Mouse (Mus musculus) T-cell, adult 2 months (primary cell): Measurements from ENCODE around the gene Tmem52.
"Not testable (repeated sequence)": the region's sequence is repeated elsewhere in the genome, so short reads cannot be mapped to it uniquely, and the experiment has no call there.

ENCODE experiments used
- DNase-seq: peaks from one replicate; pipeline ENCODE4 v3.0.0; 2022; ENCODE audit warnings: low spot score

Tmem52 gene

GRCm38 (mm10) chr4:155472716-155473290, 3.9 kb downstream of the Tmem52 start:
- no peak for DNase-seq

GRCm38 (mm10) chr4:155473319-155473718, 4.4 kb downstream of the Tmem52 start:
- DNase-seq = no peak

DNA sequence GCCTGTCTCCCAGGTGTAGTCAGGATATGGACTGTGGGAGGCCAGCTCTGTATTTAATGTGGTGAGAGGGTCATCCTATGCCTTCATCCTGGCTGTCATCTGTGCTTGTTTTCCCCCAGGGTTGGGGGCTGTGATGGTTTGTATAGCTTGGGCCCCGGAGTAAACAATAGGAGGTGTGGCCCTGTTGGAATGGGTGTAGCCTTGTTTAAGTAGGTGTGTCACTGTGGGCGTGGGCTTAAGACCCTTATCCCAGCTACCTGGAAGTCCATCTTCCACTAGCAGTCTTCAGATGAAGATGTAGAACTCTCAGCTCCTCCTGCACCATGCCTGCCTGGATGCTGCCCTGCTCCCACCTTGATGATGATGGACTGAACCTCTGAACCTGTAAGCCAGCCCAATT, 4.9 kb downstream of the Tmem52 start:
- not testable (repeated sequence) for DNase-seq

- DNase-seq = peak; percentile 83
Measured at GRCm38 (mm10) chr4:155481381-155482124, 12.6 kb downstream of the Tmem52 start.

DNA sequence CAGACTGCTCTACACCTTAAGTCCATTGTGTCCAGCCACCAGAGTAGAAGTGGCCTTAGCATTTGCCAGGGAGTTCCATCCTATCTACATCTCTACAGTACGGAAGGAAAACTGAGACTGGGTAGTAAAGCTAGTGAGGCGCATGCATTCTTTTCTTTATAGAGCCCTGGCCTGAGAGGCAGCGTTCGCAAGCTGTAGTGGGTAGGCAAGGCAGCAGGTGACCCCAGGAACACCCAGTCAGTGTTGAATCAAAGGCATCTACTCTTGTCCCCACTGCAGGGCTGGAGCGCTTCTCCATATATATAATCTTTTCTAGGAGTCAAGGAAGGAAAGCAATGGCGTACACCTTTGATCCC, 13.2 kb downstream of the Tmem52 start:
- DNase-seq = no peak

- DNase-seq = no peak
Measured at GRCm38 (mm10) chr4:155482733-155483540, 14.0 kb downstream of the Tmem52 start.

DNA sequence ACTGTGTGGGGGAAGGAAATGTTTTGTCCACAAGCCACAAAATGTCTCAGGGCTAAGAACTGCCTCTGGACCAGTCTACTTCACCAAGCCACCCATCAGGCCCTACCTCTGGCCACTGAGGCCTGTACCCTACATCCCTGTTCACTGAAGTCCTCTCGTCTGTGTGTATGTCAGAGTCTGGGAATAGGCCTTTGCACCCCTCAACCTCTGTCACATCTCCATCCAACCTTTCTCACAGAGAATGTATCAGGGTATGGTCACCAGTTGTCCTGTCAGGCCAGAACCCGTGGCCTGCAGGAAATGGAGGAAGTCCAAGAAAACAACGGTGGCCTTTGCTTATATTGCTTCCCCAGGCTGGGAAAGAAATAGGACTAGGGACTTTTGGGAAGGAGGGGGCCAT, 16.6 kb downstream of the Tmem52 start:
- no peak for DNase-seq

DNA sequence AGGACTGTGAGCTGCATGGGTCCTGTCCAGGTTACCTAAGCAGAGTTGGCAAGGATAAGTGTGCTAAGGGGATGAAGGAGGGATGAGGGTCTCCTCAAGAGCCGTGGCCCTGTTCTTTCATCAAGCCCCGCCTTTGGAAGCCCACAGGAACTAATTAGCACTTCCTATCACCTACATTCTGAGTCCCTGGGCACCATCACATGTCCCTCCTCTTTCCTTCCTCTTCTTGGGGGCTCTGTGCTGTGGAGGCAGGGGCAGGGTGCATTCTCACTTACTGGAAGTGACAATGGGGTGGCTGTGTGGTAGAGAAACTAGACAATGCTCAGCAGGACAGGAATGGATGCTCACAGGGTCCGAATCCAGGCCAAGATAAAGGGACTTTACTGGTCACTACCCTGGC, 18.8 kb downstream of the Tmem52 start:
- no peak for DNase-seq

DNA sequence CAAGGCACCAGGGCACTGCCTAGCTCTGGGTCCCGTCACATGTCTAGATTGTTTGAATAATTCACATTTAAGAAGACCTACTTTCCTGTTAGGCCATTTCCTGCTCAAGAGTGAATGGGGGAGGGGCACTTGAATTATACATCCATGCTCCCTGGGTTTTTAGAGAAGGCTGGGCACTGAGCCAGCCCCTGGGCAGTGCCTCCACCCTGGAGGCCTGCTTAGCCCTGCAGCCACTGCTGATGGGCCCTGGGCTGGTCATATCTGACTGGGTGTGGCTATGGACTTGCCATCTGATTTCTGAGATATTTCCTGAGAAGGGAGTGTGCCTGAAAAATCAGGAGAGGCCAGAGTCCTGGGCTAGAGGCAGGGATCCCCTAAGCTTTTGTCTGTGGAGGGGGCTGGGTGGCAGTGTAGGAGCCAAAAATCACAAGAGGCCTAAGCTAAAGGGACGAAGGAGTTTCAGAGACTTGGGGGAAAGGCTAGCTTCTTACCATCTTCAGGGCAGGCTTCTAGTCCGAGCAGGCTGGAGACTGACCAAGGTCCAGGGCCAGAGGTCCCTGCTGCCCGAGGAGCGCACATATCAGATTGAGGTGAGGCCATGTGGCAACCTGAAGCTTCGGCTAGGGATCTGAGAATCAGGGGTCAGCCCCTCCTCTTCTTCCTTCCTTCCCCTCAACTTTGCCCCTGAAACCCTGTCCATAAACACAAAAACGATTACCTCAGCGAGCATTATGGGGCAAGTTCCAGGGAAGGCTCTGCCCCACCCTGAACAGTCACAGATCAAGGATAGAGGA, 19.5 kb downstream of the Tmem52 start:
- no peak for DNase-seq

DNA sequence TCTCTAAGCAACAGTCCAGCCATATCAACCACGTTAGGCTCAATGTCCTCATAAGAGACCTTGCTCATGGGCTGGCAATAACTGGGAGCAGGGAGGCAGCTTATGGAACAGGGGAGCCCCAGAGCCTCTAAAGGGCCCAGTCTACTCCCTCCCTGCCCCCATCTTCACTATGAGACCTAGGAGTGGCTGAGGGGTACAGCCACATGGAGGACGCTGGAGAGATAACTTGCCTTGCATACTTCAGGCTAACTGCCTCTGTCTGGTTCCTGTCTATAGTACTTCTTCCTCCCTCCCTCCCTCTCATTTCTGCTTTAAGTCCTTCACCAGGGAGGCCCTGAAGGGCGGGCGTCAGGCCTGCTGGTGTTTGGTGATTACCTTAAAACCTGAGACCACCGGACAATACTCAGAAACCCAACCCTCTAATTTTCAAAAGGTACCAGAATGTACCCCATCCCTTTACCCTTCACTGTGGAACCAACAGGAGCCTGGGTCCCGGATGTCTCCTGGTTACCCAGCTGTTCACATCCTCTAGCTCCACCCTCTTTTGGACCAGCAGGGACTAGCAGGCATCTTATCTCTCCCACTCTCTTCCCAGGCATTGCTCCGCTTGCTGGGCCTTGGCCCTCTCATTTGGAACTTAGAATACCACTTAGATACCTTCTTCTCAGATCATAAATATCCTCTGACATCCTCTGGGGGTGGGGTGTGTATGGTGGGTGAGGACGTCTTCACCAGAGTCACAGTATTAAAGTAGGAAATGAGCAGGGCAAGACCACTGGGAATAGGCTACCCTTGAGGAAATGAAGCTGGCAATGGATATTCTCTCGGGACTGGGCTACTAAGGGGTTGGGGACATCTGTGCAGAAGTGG, 20.4 kb downstream of the Tmem52 start:
- no peak for DNase-seq

DNA sequence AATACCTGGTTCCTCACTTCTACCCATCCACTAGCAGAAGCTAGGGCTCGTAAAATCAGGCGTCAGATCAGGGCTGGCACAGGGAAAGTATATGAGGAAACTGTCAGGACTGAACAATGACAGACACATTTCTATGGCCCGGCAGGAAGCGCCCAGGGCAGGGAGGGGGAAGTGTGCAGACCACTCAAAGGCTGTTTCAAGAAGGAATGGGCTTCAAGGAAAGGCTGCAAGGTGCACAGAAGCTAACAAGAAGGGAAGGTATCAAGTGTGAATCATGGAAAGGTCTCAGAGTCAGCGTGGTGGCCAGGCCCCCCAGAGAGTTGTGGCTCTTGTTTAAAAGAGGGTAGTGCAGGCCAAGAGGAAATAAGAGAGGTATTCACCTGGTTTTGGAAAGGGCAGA, 21.5 kb downstream of the Tmem52 start:
- no peak for DNase-seq

DNA sequence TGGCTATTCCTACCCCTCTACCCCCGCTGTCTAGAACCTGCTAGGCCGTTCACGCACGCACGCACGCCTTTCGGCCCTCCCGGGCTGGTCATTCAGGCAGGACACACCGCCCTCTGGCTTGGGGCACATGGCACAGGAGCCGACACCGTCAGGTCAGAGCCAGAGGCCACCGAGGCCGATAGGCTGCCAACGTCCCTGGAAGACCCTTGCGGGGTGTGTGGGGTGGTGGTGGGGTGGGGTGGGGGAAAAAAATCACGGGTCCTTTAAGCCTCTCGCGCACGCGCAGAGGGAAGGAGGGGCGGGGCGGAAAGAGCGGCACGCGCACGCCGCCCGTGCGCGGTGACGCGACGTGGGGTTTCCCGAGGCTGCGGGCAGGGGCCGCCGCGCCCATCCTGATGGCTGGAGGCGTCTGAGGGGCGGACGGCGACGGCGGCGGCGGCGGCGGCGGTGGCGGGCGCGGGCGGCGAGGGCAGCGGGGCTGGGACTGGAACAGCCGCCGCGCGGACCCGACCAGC, 22.1 kb downstream of the Tmem52 start, which contains the start of gene Gnb1:
Gene Gnb1, plus strand, starts transcription at position 372 of the 515 bp plus-strand sequence.
- peak; percentile 90 for DNase-seq

GRCm38 (mm10) chr4:155491529-155492130, 22.7 kb downstream of the Tmem52 start:
- DNase-seq = peak; percentile 12

DNA sequence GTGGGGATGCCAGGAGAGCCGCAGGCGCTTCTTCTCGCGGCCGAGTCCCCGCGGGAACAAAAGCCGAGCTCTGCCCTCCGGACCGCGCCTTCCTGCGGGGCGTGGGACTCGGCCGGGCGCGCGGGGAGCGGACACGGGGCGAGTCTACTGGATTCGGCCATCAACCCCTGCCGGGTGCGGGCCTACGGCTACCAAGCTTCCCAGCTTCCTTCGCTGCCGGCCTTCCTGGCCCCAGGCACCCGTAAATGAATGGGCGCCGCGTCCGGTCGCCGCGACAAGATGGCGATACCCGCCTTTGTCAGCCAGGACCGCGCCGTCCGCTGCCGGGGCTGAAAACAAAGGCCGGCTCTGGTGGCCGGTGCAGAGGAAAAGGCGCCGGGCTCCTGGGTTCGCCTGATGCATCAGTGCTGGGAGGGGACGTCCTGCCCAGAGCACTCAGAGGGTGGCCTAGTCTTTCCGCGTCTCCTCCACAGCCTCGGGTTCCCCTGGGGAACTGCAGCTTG, 23.3 kb downstream of the Tmem52 start:
- DNase-seq = peak; percentile 31

DNA sequence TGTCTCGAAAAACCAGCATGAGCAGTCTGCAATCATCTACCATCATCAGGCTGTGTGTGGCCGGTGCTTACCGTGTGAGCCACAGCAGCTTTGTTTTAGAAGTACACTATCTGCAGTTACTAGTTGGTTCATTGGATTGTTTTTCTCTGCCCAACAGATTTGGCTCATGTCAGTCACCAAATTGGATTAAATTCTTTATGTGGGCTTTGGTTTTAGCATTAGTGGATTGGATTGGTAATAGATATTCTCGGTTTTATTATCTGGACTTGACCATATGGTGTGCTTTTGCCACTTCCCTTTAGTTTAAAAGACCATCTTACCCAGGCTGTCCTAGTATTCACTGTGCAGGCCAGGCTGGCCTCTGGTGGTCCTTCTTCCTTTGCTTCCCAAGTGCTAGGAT, 26.0 kb downstream of the Tmem52 start:
- DNase-seq = no peak

- no peak for DNase-seq
Measured at GRCm38 (mm10) chr4:155497963-155498362, 29.0 kb downstream of the Tmem52 start.

DNA sequence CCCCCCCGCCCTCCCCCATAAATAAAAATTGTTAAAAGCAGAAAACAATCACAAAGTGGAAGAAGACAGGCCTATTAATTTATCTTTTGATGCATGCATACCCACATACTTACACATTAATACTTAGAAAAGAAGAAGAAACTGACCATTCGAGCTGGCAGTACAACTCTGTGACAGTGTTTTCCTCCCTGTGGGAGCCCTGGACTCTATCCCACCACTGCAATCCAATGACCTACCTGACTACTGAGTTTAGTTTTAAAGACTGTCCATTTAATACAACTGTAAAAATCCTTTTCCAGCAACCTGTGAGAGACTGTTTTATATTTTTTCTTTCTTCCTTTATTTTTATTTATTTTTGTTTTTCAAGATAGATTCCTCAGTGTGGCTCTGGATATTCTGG, 32.2 kb downstream of the Tmem52 start:
- no peak for DNase-seq

- DNase-seq = no peak
Measured at GRCm38 (mm10) chr4:155505067-155505466, 36.2 kb downstream of the Tmem52 start.

- no peak for DNase-seq
Measured at GRCm38 (mm10) chr4:155505671-155506295, 36.9 kb downstream of the Tmem52 start.

DNA sequence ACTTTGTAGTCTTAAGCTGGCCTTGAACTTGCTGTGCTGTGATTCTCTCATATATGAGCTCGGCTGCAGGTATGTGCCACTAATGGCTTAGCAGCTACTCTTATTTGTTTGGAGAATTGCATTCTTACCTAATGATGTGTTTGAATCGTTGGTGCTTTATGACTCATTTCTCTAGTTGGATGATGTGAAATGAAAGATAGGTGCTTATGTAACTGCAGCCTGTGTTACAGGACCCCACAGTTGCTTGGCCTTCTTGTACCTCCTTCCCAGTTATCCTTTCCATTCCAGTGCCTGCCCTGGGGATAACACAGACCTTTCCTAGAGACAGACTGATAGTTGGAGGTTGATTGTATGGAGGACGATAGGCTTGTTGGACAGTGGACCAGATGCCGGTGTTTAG, 39.7 kb downstream of the Tmem52 start:
- no peak for DNase-seq
